Mouse (Mus musculus) kidney, adult 2 months (tissue): Measurements from ENCODE around the gene Pde4d. TPM values are rescaled to one million over a fixed set of nuclear protein-coding genes. Genes with fewer than 3 reads are reported as not detected.

Source experiments
- DNase-seq: peaks from one replicate; pipeline ENCODE4 v3.0.0; 2021
- H3K27ac ChIP-seq: fragments of 200-500 bp; 2 replicates; pipeline ENCODE4 v1.5.1; 2012; ENCODE audit warnings: low read depth, low read length, control low read depth, inconsistent platforms; ENCODE audit not compliant: insufficient read depth
- H3K27me3 ChIP-seq: fragments of 200-500 bp; replicated peaks from 2 replicates; pipeline ENCODE4 v1.6.1; 2012; ENCODE audit warnings: mild to moderate bottlenecking, moderate library complexity, low read length, inconsistent platforms; ENCODE audit not compliant: control insufficient read depth, insufficient read depth
- H3K36me3 ChIP-seq: fragments of 200-500 bp; 2 replicates; pipeline ENCODE4 v1.6.1; 2012; ENCODE audit warnings: mild to moderate bottlenecking, moderate library complexity, low read length, inconsistent platforms; ENCODE audit not compliant: control insufficient read depth, insufficient read depth
- H3K4me1 ChIP-seq: fragments of 200-500 bp; 2 replicates; pipeline ENCODE4 v1.6.1; 2011; ENCODE audit warnings: low read length; ENCODE audit not compliant: control insufficient read depth, insufficient read depth
- H3K4me3 ChIP-seq: fragments of 200-500 bp; 2 replicates; pipeline ENCODE4 v1.5.1; 2011; ENCODE audit warnings: mild to moderate bottlenecking, low read depth, low read length, control low read depth; ENCODE audit not compliant: insufficient read depth
- CTCF ChIP-seq: fragments of 200-500 bp; conservative IDR thresholded peaks from 2 replicates; pipeline ENCODE4 v1.5.1; 2011; ENCODE audit warnings: low read depth, mild to moderate bottlenecking, control low read depth, low read length, moderate library complexity, mixed read lengths; ENCODE audit not compliant: insufficient read depth, insufficient read length
- POLR2A ChIP-seq: fragments of 200-500 bp; IDR thresholded peaks from one replicate; pipeline ENCODE4 v1.6.1; 2011; ENCODE audit warnings: low read depth, low read length, control low read depth
- WGBS: fragments of 180-500 bp; shearing (Covaris S2); methylation state at CpG from one replicate; pipeline ENCODE4 v1.1.7; 2018; 5-methylcytosine and 5-hydroxymethylcytosine counted together
- polyA plus RNA-seq: library from polyadenylated mRNA; depleted of rRNA; stranded (reverse); fragments of >200 nt; gene quantifications from 2 replicates; pipeline ENCODE4 v1.2.3, GENCODE M21; 2012

Gene Pde4d
- polyA plus RNA-seq, 1 experiment, result 18.3 TPM

- no peaks in the 10 kb centered on the region for H3K36me3 ChIP-seq
- no peak for DNase-seq
- 48% methylated on average over 3 of the region's 3 CpGs for WGBS
These were observed 1089.6 kb downstream of the Pde4d start for GRCm38 (mm10) chr13:109539371-109539770.

GRCm38 (mm10) chr13:109544646-109545045 lies 1094.9 kb downstream of the Pde4d start:
- DNase-seq, result no peak
- Histone ChIP-seq H3K36me3 (no peaks in the 10 kb centered on the region), H3K27me3 (no peaks in the 10 kb centered on the region), H3K4me1 (peaks cover 12% of the 10 kb centered on the region), H3K27ac (no peak overlapping the region), H3K4me3 (no peak overlapping the region)
- WGBS, result 75% methylated on average over 4 of the region's 4 CpGs
- TF ChIP-seq CTCF, result no peak
- no peak for TF ChIP-seq POLR2A

More at GRCm38 (mm10) chr13:109539371-109539770, 1089.6 kb downstream of the Pde4d start:
- no peak overlapping the region for H3K27ac ChIP-seq
- H3K4me1 ChIP-seq, result peaks cover 4% of the 10 kb centered on the region; the same call in 1 of the 2 replicates
- no peaks in the 10 kb centered on the region for H3K27me3 ChIP-seq
- TF ChIP-seq POLR2A (no peak), CTCF (no peak)
- H3K4me3 ChIP-seq, result no peak overlapping the region

GRCm38 (mm10) chr13:109546337-109546736 lies 1096.6 kb downstream of the Pde4d start:
- Histone ChIP-seq H3K4me1 (peaks cover 9% of the 10 kb centered on the region), H3K4me3 (peak overlapping the region; percentile 51), H3K27ac (peak overlapping the region; percentile 42), H3K27me3 (no peaks in the 10 kb centered on the region), H3K36me3 (no peaks in the 10 kb centered on the region)
- TF ChIP-seq CTCF (no peak), POLR2A (no peak)
- peak; percentile 74 for DNase-seq
- 21% methylated on average over 18 of the region's 18 CpGs for WGBS

- peak; percentile 50 for DNase-seq
- 68% methylated on average over 10 of the region's 10 CpGs for WGBS
These were observed 1097.3 kb downstream of the Pde4d start for GRCm38 (mm10) chr13:109547006-109547587.

GRCm38 (mm10) chr13:109547700-109548099 lies 1098.0 kb downstream of the Pde4d start:
- Histone ChIP-seq H3K4me1 (peaks cover 13% of the 10 kb centered on the region), H3K36me3 (no peaks in the 10 kb centered on the region), H3K27me3 (no peaks in the 10 kb centered on the region), H3K27ac (0 out of 2 replicates have a peak overlapping the region, but pooled peaks have one; percentile 16), H3K4me3 (no peak overlapping the region)
- TF ChIP-seq CTCF (peak; percentile 85), POLR2A (no peak)
- peak; percentile 89 for DNase-seq
- 22% methylated on average over 6 of the region's 6 CpGs for WGBS

More at GRCm38 (mm10) chr13:109547006-109547587, 1097.3 kb downstream of the Pde4d start:
- H3K27me3 ChIP-seq, result no peaks in the 10 kb centered on the region
- H3K4me3 ChIP-seq, result no peak overlapping the region
- H3K36me3 ChIP-seq, result no peaks in the 10 kb centered on the region
- TF ChIP-seq CTCF (no peak), POLR2A (no peak)
- peaks cover 10% of the 10 kb centered on the region for H3K4me1 ChIP-seq
- H3K27ac ChIP-seq, result peak overlapping the region; percentile 61

GRCm38 (mm10) chr13:109548263-109548662 lies 1098.5 kb downstream of the Pde4d start:
- WGBS, result 70% methylated on average over 5 of the region's 5 CpGs
- Histone ChIP-seq H3K4me3 (no peak overlapping the region), H3K27ac (no peak overlapping the region), H3K27me3 (no peaks in the 10 kb centered on the region), H3K36me3 (no peaks in the 10 kb centered on the region), H3K4me1 (peaks cover 18% of the 10 kb centered on the region)
- TF ChIP-seq POLR2A (no peak), CTCF (no peak)
- DNase-seq, result no peak

GRCm38 (mm10) chr13:109548771-109549555 lies 1099.2 kb downstream of the Pde4d start:
- WGBS, result 87% methylated on average over 11 of the region's 11 CpGs
- DNase-seq, result no peak
- Histone ChIP-seq H3K4me1 (peaks cover 19% of the 10 kb centered on the region), H3K27ac (no peak overlapping the region), H3K27me3 (no peaks in the 10 kb centered on the region), H3K4me3 (no peak overlapping the region), H3K36me3 (no peaks in the 10 kb centered on the region)
- TF ChIP-seq CTCF, result no peak
- TF ChIP-seq POLR2A, result no peak
